Mouse (Mus musculus): ENCODE data around the gene Tbc1d8. TPM values are rescaled to one million over a fixed set of nuclear protein-coding genes. Genes with fewer than 3 reads are reported as not detected.

Tbc1d8 gene
- total RNA-seq, 2 experiments from 2014 or later, result 6.9 to 18.7 TPM

GRCm38 (mm10) chr1:39394650-39395049 lies 83.9 kb downstream of the Tbc1d8 start:
- DNase-seq, result no peak

DNA sequence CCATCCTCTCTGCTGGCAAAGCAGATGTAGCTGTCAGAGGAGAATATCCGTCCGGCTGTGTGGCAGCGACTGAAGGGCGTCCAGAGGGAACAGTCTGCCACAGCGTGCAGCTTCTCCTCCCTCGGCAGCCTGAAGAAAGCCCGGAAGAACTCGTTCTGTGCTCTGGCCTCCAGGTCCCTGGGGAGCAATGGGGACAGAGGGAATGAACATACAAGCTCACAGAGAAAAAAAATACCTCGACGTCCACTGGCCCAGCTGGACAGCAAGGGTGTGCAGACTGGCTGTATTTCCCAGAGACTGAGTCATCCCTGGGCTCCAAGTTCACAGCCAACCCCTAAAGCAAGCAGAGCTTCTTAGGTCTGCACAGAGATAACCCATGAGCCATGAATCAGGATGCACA lies 84.5 kb downstream of the Tbc1d8 start:
- peak in 1 of 2 experiments; percentile 17 for DNase-seq

DNA sequence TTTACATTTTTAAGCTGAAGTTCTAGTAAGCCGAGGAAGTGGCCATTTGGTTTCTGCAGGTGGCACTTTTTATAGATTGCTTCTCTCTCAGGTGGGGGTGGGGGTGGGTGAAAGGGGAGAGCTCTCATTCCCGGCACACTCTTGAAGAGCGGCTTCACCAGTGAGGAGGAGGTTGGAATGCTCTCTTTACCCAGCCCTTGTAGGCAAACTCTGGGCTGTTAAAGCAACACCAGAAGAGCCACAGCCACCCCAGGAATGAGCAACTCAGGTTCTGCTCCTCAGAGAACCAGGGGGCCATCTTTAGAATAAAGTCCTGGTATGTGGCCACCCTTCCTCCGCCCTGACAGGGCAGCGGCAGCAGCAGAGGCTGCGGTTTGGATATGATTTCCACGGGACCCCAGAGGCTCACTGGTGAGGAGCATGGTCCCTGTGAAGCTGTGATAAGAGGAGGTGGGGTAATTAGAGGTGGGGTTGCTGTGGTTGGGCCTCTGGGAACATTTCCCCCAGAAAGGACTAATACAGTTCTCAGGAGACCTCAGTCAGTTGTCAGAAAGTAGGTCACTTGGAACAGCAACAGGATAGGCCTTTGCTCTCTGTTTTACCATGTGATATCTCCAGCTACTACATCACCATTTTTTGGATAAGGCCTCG lies 85.2 kb downstream of the Tbc1d8 start:
- no peak for DNase-seq

GRCm38 (mm10) chr1:39392189-39392588 lies 86.4 kb downstream of the Tbc1d8 start:
- peak; percentile 79 to 87 for DNase-seq

GRCm38 (mm10) chr1:39391652-39392051 lies 86.9 kb downstream of the Tbc1d8 start:
- DNase-seq, result no peak

DNA sequence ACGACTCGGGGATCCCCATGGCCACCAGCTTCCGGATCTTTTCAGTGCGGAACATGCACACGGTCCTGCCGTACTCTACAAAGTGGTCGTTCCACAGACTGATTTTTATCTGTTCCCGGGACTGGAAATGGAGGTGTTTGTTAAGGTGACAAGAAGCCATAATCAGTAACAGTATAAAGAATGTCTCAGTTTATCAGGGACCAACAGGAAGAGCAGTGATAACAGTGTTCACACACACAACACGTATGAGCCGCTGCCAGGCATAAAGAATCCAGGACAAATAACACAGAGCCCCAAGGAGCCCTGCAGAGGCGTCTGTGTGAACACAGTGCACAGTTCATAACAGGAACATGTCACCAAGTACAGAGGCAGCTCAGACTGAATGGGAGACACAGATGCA lies 89.2 kb downstream of the Tbc1d8 start:
- no peak for DNase-seq

- no peak for DNase-seq
Observed at GRCm38 (mm10) chr1:39388163-39388562, 90.4 kb downstream of the Tbc1d8 start.

DNA sequence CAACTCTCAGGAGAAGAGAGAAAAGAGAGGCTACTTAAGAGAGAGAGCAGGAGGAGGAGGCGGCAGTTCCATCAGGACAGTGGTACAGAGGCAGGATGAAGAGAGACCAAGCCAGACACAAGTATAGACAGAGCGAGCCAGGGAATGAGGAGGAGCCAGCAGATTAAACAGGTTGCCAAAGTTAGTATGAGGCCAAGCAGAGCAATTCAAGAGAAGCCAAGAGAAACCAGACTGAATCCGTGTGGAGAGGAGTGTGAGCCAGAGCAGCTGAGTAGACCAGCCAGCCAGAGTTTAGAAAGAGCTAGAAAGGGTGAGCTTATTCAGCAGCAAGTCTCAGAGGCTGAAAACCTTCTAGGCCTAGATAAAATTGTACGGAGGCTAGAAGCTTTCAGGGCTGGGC lies 91.1 kb downstream of the Tbc1d8 start:
- no peak for DNase-seq

GRCm38 (mm10) chr1:39386456-39386855 lies 92.1 kb downstream of the Tbc1d8 start:
- no peak for DNase-seq

DNA sequence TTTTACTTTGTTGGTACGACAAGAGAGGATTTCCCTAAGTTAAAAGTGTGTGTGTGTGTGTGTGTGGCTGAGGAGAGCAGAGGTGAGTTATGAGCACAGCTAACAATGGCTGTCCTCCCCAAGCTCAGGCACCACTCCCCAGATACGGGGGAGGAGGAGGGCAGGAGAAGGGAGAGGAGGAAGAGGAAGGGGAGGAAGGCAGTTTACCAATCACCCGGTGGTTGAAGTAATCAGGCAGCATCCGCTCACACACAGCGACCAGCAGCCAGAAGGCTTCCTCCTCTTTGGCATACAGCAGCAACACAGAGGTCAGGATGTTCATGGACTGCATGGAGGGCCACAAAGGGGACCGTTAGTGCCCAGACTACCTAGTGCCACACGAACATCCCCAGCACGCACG lies 93.6 kb downstream of the Tbc1d8 start:
- DNase-seq, result no peak

- no peak for DNase-seq
Observed at GRCm38 (mm10) chr1:39381017-39381416, 97.5 kb downstream of the Tbc1d8 start.

DNA sequence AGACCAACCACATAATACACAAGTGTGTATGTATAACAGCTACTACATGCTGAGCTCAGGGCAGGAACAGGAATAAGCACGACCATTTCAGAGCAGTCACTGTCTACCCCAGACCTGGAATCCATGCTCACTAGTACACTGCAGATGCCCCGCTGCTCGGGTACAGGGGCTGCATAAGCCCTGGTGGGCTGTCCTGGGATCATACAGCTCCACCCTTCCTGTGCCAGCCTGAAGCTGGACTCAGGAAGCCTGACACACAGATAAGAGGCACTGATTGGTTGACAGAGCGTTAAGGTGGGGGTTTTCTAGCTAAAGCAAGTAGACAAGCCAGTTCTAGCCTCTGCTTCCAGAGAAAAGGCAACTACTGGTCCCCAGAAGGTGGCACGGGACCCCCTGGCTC lies 99.5 kb downstream of the Tbc1d8 start:
- no peak for DNase-seq

- no peak for DNase-seq
Observed at GRCm38 (mm10) chr1:39378540-39378939, 100.0 kb downstream of the Tbc1d8 start.

GRCm38 (mm10) chr1:39376726-39377240 lies 101.8 kb downstream of the Tbc1d8 start:
- no peak for DNase-seq

- no peak for DNase-seq
Observed at GRCm38 (mm10) chr1:39376121-39376520, 102.4 kb downstream of the Tbc1d8 start.

GRCm38 (mm10) chr1:39374231-39374809 lies 104.2 kb downstream of the Tbc1d8 start:
- DNase-seq, result no peak

GRCm38 (mm10) chr1:39373378-39373777 lies 105.2 kb downstream of the Tbc1d8 start:
- no peak for DNase-seq

GRCm38 (mm10) chr1:39372220-39372843 lies 106.2 kb downstream of the Tbc1d8 start:
- no peak for DNase-seq

GRCm38 (mm10) chr1:39370431-39370830 lies 108.1 kb downstream of the Tbc1d8 start:
- DNase-seq, result no peak

GRCm38 (mm10) chr1:39368267-39368841 lies 110.2 kb downstream of the Tbc1d8 start:
- DNase-seq, result peak; percentile 20 to 40

DNA sequence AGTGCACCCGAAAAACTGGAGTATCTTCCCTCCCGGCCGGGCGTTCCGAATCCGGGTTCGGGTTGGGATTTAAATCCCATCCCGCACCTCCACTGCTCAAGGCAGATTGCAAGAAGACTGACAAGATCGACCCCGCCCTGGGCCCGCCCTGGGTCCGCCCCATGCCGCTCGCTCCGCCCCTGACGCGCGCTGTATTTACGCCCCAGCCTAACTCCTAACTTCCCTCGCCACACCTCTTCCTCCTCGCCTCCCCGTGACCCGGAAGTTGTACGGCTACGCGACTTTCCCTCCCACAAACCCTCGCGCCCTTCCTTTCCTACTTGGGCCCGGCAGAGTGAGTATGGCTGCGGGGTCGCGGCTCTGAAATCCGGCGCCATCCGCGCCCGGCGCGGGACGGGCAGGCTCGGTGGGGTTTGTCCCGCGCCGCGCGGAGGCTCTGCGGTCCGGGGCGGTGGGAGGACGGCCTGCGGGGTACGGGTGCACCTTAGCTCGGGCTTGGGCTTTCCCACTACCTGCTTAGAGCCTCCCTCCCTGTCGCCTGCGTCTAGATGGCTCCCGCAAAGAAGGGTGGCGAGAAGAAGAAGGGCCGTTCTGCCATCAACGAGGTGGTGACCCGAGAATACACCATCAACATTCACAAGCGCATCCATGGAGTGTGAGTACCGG lies 110.8 kb downstream of the Tbc1d8 start, which contains the start of gene Rpl31:
Gene Rpl31 (plus strand): TSS at position 242 of the 666 bp plus-strand sequence.
- peak; percentile 99 for DNase-seq

GRCm38 (mm10) chr1:39367045-39367444 lies 111.5 kb downstream of the Tbc1d8 start:
- peak in 1 of 2 experiments; percentile 27 for DNase-seq
